Mouse (Mus musculus) embryonic facial prominence, embryonic 10.5 days (tissue): ENCODE measurements around the gene Shroom2. TPM values are rescaled to one million over a fixed set of nuclear protein-coding genes. Genes with fewer than 3 reads are reported as not detected.

ENCODE experiments used
- DNase-seq: peaks from one replicate; pipeline ENCODE4 v3.0.0-alpha.2; 2017; ENCODE audit warnings: low spot score
- H3K27ac ChIP-seq: fragments of 300-500 bp; sonication (generic); replicated peaks from 2 replicates; pipeline ENCODE4 v1.5.1; 2016; ENCODE audit warnings: mild to moderate bottlenecking
- H3K27me3 ChIP-seq: fragments of 300-500 bp; sonication (generic); replicated peaks from 2 replicates; pipeline ENCODE4 v1.6.1; 2016; ENCODE audit warnings: low read depth, mild to moderate bottlenecking; ENCODE audit not compliant: poor library complexity, severe bottlenecking
- H3K36me3 ChIP-seq: fragments of 300-500 bp; sonication (generic); replicated peaks from 2 replicates; pipeline ENCODE4 v1.6.1; 2016; ENCODE audit warnings: mild to moderate bottlenecking, moderate library complexity
- H3K4me1 ChIP-seq: fragments of 300-500 bp; sonication (generic); 2 replicates; pipeline ENCODE4 v1.6.1; 2016
- H3K4me3 ChIP-seq: fragments of 300-500 bp; sonication (generic); 2 replicates; pipeline ENCODE4 v1.5.1; 2016; ENCODE audit warnings: mild to moderate bottlenecking, moderate library complexity
- H3K9me3 ChIP-seq: fragments of 300-500 bp; sonication (generic); 2 replicates; pipeline ENCODE4 v1.6.1; 2016; ENCODE audit warnings: mild to moderate bottlenecking
- WGBS: fragments of 180-500 bp; shearing (Covaris S2); methylation state at CpG from one replicate; pipeline ENCODE4 v1.1.7; 2016; 5-methylcytosine and 5-hydroxymethylcytosine counted together
- polyA plus RNA-seq: library from polyadenylated mRNA; unstranded; fragments of >200 nt; fragmentation: Nextera tagmentation; extraction: Ambion mirVana; gene quantifications from 2 replicates; pipeline ENCODE4 v1.2.1, GENCODE M21; 2016

Shroom2 gene
- polyA plus RNA-seq, 1 experiment from 2014 or later = 5.1 TPM

DNA sequence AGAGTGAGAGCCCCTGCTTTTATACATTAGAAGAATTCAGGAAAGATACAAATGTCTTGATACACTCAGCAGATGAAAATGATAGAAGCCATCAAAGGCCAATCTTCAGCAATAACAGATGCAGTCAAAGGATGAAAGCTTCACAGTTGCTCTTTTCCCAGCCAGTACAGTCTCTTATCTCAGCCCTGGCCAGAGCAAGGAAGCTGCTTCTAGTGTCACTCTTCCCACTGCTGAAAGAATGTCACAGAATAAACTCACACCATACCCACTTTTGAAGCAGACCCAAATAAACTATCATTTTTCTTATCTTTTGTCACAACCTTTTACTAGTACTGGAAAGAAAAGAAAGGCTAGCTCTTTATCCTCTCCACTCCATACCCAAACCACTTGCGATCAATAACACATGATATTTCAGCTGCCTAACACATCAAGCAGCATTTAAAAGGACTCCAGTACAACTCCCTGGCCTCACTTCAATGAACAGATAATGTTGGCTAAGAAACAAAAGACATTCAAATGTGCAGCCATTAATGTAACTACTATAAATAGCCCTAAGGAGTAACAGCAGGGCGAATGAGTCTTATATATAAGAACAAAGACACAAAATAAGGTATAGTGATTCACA is 90.0 kb downstream of the Shroom2 start:
- Histone ChIP-seq H3K27ac (no peak overlapping the region), H3K4me3 (no peak overlapping the region), H3K9me3 (no peaks in the 10 kb centered on the region), H3K27me3 (peaks cover 68% of the 10 kb centered on the region), H3K36me3 (no peaks in the 10 kb centered on the region), H3K4me1 (no peaks in the 10 kb centered on the region)
- WGBS = 89% methylated on average over 2 of the region's 2 CpGs
- no peak for DNase-seq

DNA sequence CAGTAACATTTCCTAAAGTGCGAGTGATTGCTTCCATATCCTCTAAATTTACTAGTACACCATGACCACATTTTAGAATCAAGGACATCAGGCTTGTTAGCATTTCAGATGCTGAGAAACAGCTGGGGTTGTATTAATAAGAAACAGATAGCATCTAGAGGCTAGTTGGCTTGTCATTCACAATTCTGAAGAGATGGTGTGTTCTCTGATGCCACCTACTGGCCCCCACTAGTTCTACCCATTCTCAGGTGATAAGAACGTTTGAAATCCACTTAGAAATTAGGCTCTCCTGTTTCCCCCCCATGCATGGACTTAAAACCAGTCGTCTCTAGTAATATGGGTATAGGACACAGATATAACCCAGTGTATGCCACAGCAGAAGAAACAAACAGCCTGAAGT is 92.9 kb downstream of the Shroom2 start:
- Histone ChIP-seq H3K4me3 (no peak overlapping the region), H3K36me3 (no peaks in the 10 kb centered on the region), H3K27me3 (peaks cover 80% of the 10 kb centered on the region), H3K27ac (no peak overlapping the region), H3K9me3 (no peaks in the 10 kb centered on the region), H3K4me1 (no peaks in the 10 kb centered on the region)
- DNase-seq = no peak
- WGBS = 47% methylated on average over 3 of the region's 3 CpGs

DNA sequence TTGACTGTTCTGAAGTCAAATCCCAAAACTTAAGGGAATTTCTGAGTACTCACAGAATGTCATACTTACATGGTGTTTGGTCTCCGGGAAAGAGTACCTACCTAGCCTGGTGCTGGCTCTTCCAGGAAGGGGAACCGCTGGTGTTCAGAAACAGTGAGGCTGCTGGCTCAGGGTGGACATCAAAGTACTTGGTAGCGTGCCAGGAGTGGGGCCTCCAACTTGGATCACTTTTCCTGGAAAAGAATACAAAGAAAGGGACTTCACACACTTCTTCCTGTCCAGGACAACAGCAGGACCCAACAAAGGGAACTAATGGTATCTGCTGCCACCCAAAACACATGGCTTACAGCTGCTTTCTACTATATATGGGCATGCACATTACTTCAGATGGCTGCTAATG is 95.8 kb downstream of the Shroom2 start:
- Histone ChIP-seq H3K27me3 (peaks cover 83% of the 10 kb centered on the region), H3K27ac (no peak overlapping the region), H3K9me3 (no peaks in the 10 kb centered on the region), H3K36me3 (no peaks in the 10 kb centered on the region), H3K4me3 (no peak overlapping the region), H3K4me1 (no peaks in the 10 kb centered on the region)
- DNase-seq = no peak
- WGBS = 80% methylated on average over 3 of the region's 3 CpGs

DNA sequence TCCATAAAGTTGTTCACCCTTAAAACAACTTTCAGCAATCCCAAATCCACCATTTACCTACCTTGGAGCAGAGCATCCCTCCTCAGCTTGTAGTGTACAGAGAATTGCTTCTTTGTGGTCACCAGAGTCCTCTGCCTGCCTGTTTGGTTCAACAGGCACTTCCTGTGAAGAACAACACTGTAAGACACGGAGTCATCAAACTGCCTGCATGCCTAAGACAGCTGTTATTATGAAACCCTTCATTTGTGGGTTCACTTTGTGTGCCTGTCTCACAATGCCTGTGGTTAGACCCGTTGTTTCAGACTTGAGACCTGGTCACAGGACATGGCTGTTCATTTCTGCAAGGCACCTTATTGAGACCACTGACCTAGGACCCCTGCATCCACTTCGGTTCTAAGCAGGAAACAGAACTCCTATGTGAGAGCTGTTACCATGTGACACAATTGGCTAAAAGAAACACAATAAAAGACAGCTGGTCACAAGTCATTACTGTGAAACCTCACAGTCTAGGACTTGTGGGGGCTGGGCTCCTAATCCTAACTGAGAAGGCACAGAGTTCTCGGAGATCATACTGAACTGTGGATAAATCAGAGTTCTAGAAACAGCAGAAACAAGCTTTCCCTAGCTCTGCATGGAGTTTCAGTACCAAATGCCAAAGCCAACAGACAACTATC is 111.8 kb downstream of the Shroom2 start:
- peaks cover 14% of the 10 kb centered on the region; the same call in 1 of the 2 replicates for H3K4me1 ChIP-seq
- no peak for DNase-seq
- H3K27ac ChIP-seq = peak overlapping the region; percentile 19
- H3K9me3 ChIP-seq = no peaks in the 10 kb centered on the region
- 51% methylated on average over 4 of the region's 4 CpGs for WGBS
- no peak overlapping the region for H3K4me3 ChIP-seq
- H3K27me3 ChIP-seq = peaks cover 93% of the 10 kb centered on the region
- peaks cover 17% of the 10 kb centered on the region for H3K36me3 ChIP-seq

DNA sequence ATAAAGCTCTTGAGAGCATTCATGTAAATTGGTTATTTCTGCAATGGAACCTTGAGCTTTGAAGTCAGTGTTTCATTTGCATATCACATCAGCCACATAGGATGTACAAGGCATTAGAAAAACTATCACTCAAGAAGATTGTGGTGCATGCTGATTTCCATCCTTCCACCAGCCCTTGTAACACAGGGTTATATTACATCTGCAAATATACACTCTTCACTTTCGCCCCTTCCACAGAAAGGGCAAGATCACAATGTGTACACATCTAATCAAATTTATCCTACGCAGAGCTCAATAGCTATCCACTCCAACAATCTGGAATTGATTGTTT is 112.7 kb downstream of the Shroom2 start:
- peaks cover 95% of the 10 kb centered on the region for H3K27me3 ChIP-seq
- no peak overlapping the region for H3K4me3 ChIP-seq
- H3K27ac ChIP-seq = no peak overlapping the region

DNA sequence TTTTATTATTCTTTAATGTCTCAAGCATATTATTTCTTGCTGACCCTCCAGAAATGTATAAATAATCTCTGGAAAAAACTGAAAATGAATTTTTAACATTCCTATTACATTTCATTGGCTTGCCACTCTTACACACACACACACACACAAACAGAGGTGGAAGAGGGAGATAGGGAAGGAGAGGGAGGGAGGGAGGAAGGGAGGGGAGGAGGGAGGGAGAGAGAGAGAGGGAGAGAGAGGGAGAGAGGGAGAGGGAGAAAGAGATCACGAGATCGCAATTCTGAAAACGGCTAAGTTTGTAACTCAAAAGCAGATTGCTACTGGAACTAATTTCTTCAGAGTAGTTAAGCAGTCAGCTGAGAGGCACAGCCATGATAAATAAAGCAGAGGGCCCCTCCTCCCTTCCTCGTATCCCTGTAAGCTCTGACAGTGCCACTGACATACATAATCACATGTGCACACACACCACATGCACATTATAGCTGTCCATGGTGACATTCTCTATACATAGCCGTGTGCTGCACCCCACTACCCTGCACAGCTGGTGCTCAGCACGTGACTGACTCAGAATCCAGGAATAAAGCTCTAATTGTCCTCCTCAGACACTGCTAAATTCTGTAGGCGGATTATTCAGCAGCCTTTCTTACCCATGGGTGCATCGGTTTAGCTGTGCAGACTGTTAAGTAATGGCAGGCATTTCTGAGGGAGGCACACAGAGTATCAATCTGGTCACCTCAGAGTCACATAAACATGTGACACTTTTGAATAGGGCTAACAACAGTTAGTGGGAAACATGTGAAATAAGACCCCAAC is 113.3 kb downstream of the Shroom2 start:
- Histone ChIP-seq H3K4me1 (peaks cover 14% of the 10 kb centered on the region; the same call in 1 of the 2 replicates), H3K27me3 (peaks cover 95% of the 10 kb centered on the region)

More for the DNA sequence above, 112.7 kb downstream of the Shroom2 start:
- WGBS = 66% methylated on average over 2 of the region's 2 CpGs
- no peaks in the 10 kb centered on the region for H3K9me3 ChIP-seq
- peaks cover 14% of the 10 kb centered on the region; the same call in 1 of the 2 replicates for H3K4me1 ChIP-seq
- no peak for DNase-seq
- H3K36me3 ChIP-seq = peaks cover 17% of the 10 kb centered on the region

DNA sequence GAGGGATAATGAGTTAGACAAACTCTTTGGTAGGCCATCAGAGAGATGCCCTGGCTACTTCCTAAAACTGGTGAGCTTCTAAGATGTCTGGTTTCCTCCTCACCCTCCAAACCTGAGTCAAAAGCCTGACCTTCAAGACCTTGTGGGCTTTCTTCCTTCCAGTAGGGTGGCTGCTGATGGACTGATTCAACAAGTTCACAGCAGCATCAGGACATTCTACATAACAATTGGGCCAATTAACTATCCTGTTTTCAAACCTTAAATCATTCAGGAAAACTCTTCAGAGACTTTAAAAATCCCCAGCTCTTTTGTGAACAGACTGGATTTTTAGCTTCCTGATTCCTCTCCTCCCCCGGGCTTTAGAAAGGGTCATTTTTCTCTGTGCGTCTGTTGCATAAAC is 116.6 kb downstream of the Shroom2 start:
- Histone ChIP-seq H3K27me3 (peaks cover 92% of the 10 kb centered on the region), H3K9me3 (no peaks in the 10 kb centered on the region), H3K36me3 (no peaks in the 10 kb centered on the region), H3K27ac (no peak overlapping the region), H3K4me3 (no peak overlapping the region), H3K4me1 (peaks cover 13% of the 10 kb centered on the region; the same call in 1 of the 2 replicates)
- WGBS = 89% methylated on average over 2 of the region's 2 CpGs
- no peak for DNase-seq

More for the DNA sequence above, 113.3 kb downstream of the Shroom2 start:
- H3K27ac ChIP-seq = no peak overlapping the region
- peak; percentile 16 for DNase-seq
- H3K9me3 ChIP-seq = no peaks in the 10 kb centered on the region
- H3K4me3 ChIP-seq = no peak overlapping the region; the same call in 1 of the 2 replicates
- peaks cover 17% of the 10 kb centered on the region for H3K36me3 ChIP-seq
- 36% methylated on average over 8 of the region's 8 CpGs for WGBS

DNA sequence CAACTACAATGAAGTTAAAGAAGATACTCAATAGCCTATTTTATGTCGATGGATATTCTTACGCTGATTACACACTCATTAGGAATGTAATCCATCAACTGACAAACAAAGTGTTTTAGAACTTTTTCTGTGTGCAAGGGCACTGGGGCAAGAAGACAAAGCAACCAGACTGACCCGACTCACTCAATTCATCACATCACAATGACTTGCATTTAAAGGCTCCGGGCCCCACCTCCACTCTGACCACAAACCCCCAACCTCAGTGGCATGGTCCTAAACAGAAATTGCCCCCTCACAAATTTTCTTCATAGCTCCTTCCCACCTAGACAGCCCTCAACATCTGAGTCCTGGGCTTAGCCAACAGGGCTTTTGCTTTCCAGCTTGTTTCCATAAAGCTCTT is 124.4 kb downstream of the Shroom2 start:
- H3K4me1 ChIP-seq = peaks cover 5% of the 10 kb centered on the region; the same call in 1 of the 2 replicates
- H3K27ac ChIP-seq = no peak overlapping the region
- no peak for DNase-seq
- 43% methylated on average over 4 of the region's 4 CpGs for WGBS
- H3K36me3 ChIP-seq = no peaks in the 10 kb centered on the region
- H3K9me3 ChIP-seq = no peaks in the 10 kb centered on the region
- peaks cover 64% of the 10 kb centered on the region for H3K27me3 ChIP-seq
- no peak overlapping the region for H3K4me3 ChIP-seq

DNA sequence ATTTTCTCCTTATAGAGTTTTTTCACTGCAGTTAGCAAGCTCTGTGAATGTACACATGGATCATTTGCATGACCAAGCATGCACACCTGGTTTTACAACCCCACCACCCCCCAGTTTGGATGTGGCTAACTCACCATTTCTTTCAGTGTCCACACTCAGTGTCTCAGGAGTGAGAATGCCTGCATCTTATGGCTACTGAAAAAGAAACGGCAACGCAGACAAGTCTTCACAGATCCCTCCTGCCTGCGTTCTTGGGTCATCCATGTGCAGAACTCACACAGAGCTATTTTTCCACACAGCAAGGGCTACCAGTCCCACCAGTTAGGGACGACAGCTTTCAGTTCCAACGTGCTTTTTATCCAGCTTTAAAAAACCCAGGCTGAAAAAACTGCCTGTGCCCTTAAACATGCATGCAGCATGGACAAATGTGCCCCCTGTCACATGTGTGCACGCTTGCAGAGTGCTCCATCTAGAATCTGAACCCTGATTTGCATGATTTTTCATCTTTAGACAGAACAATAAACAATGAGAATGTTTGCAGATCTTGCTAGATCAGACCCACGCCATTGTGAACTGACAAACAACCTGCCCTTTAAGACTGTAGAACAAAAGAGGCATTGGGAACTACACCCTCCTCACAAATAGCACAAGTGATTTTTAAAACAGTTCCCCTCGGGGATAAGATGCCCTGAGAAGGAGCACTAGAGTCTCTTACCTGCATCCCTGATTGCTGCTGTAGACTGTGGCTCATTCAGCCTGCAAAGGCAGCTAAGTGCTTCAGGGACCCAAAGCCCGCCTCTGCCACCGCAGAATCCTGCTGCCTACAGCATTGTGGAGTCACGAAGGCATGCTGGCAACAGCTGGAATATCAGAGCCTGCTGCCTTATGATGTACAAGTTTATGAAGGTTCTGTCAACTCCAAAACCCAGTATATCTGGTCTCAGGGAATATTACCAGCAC is 125.3 kb downstream of the Shroom2 start:
- Histone ChIP-seq H3K27ac (no peak overlapping the region; the same call in 1 of the 2 replicates), H3K36me3 (no peaks in the 10 kb centered on the region), H3K9me3 (no peaks in the 10 kb centered on the region), H3K27me3 (peaks cover 57% of the 10 kb centered on the region), H3K4me3 (no peak overlapping the region; the same call in 1 of the 2 replicates), H3K4me1 (peaks cover 5% of the 10 kb centered on the region; the same call in 1 of the 2 replicates)
- 45% methylated on average over 11 of the region's 11 CpGs for WGBS
- DNase-seq = no peak

DNA sequence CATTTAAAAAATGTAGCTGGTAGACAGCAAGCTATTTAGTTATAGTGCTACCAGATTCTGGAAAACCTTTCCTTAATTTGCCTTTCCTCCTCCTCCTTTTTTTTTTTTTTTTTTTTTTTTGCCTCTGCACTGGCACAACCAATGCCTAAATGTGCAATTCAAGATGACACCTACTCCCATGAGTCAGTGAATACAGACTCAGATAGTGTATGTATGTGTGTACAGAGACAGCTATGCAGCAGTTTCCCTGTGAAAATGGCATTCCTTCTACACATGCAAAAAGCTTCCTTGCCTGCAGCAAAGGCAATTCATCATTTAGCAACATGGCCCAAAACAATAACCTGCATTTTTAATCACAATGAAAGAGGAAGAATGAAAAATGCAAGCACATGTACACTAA is 126.1 kb downstream of the Shroom2 start:
- Histone ChIP-seq H3K9me3 (no peaks in the 10 kb centered on the region), H3K36me3 (no peaks in the 10 kb centered on the region), H3K27me3 (peaks cover 49% of the 10 kb centered on the region), H3K4me1 (peaks cover 5% of the 10 kb centered on the region; the same call in 1 of the 2 replicates), H3K4me3 (no peak overlapping the region), H3K27ac (no peak overlapping the region)
- no peak for DNase-seq

DNA sequence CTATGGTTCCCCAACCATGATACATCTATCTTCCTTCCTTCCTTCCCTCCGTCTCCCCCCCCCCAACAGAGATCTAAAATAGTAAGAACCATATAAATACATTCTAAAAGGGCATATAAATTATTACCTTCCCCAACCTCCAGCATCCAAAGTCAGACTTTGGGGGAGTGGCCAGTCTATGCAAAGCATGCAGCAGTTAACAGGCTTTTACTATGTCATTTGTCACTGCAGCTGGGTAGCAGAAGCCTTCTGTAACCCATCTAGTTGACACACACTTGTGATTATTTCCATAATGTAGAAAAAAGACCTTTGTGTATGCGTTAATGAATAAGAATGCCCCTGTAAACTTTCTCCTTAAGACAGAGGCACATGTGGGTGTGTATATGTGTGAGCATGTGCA is 126.6 kb downstream of the Shroom2 start:
- H3K27me3 ChIP-seq = peaks cover 44% of the 10 kb centered on the region
- 67% methylated on average over 2 of the region's 2 CpGs for WGBS
- no peaks in the 10 kb centered on the region for H3K36me3 ChIP-seq
- no peaks in the 10 kb centered on the region for H3K9me3 ChIP-seq
- no peak for DNase-seq
- H3K27ac ChIP-seq = no peak overlapping the region
- H3K4me1 ChIP-seq = peaks cover 5% of the 10 kb centered on the region; the same call in 1 of the 2 replicates
- H3K4me3 ChIP-seq = no peak overlapping the region

DNA sequence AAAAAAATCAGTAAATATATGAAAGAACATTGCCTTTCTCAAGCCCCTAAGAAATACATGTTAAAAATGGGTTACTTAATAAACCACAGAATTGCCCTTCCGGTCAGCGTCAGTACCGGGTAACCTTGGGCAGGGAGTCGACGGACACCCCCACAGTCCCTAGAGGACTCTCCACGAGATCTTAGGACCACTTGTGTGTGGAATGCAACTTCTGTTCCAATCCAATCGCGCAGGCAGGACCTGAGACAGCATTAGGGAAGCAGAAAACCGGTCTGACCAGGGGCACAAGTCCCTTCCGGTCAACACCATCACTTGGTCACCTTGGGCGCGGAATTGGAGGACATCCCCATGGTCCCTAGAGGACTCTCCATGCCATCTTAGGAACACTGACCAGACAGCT is 133.9 kb downstream of the Shroom2 start:
- WGBS = 90% methylated on average over 12 of the region's 12 CpGs
- no peak for DNase-seq
- Histone ChIP-seq H3K27me3 (peaks cover 47% of the 10 kb centered on the region), H3K27ac (no peak overlapping the region), H3K4me3 (no peak overlapping the region), H3K9me3 (no peaks in the 10 kb centered on the region), H3K36me3 (no peaks in the 10 kb centered on the region), H3K4me1 (no peaks in the 10 kb centered on the region)
